Mouse (Mus musculus): ENCODE measurements at regions not wholly inside any gene's neighbourhood (a gene's known extent, or its start where the extent isn't known, plus 50 kb on each side); places are given as distances from the start of the nearest gene placed in this dataset.

DNA sequence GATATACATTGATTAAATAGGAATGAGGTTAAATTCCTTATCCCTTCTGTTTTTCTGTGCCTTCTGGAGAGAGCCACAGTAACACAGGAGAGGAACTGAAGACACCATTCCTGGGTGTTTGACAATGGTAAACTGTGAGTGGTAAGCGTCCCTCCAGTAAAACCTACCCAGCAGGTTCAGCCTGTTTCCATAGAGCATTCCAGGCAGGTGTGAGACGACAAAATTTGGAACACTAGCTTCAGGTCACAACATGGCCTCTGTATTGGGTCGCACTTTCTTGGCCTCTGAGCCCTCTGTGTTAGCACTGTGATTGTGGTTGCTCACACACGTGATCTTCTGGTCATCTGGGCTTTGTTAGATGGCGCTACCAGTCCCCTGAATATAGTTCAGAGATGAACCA lies 73.4 kb downstream of the Cd24a start:
- H3K27ac ChIP-seq (replicated peaks in 1 of 2; ENCODE audit: control insufficient read depth in 1 of 2, insufficient read depth in 1 of 2, low read depth in 2 of 2, low read length in 2 of 2), result no peak overlapping the region
- 78% methylated on average over 5 of the region's 5 CpGs for WGBS
- H3K9me3 ChIP-seq (ENCODE audit: control insufficient read depth, low read length), result no peaks in the 10 kb centered on the region
- no peak overlapping the region for H3K9ac ChIP-seq (ENCODE audit: low read length)
- peaks cover 9 to 19% of the 10 kb centered on the region in 2 experiments for H3K4me1 ChIP-seq (ENCODE audit: control insufficient read depth in 2 of 2, insufficient read depth in 2 of 2, low read length in 2 of 2)
- H3K4me3 ChIP-seq (ENCODE audit: control insufficient read depth in 1 of 2, insufficient read depth in 1 of 2, low read depth in 1 of 2, low read length in 2 of 2), result no peak overlapping the region
- ATAC-seq (ENCODE audit: insufficient number of reproducible peaks, insufficient read depth, low FRiP score, low read depth), result no peak
- H3K27me3 ChIP-seq (ENCODE audit: control insufficient read depth, insufficient read depth, low read length), result no peaks in the 10 kb centered on the region
- H3K4me2 ChIP-seq (ENCODE audit: low read length), result no peak overlapping the region
- H3K36me3 ChIP-seq (ENCODE audit: control insufficient read depth, insufficient read depth, low read length), result no peaks in the 10 kb centered on the region

DNA sequence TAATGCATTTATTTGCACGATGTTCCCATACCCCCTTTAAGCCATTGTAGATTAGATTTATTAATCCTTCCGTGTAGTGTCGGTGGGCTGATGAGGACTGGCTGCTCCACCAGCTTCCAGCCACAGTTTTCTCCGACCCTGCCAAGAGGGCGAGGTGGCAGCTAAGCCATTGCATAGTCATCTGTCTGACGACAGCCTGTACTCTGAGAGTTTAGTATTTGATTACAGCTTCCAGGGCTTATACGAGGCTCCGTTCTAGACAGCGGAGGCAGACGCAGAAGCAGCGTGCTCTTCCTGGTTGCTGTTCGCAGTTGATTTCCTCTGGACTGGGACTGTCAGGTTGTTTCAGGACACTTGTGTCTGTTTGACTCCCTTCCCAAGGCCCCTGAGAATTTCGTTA lies 73.8 kb downstream of the Cd24a start:
- Histone ChIP-seq H3K36me3 (ENCODE audit: control insufficient read depth, insufficient read depth, low read length) (no peaks in the 10 kb centered on the region), H3K27ac (replicated peaks in 1 of 2; ENCODE audit: control insufficient read depth in 1 of 2, insufficient read depth in 1 of 2, low read depth in 2 of 2, low read length in 2 of 2) (no peak overlapping the region), H3K4me2 (ENCODE audit: low read length) (no peak overlapping the region), H3K9ac (ENCODE audit: low read length) (no peak overlapping the region), H3K27me3 (ENCODE audit: control insufficient read depth, insufficient read depth, low read length) (no peaks in the 10 kb centered on the region), H3K4me3 (ENCODE audit: control insufficient read depth in 1 of 2, insufficient read depth in 1 of 2, low read depth in 1 of 2, low read length in 2 of 2) (no peak overlapping the region), H3K4me1 (ENCODE audit: control insufficient read depth in 2 of 2, insufficient read depth in 2 of 2, low read length in 2 of 2) (peaks cover 9 to 17% of the 10 kb centered on the region in 2 experiments), H3K9me3 (ENCODE audit: control insufficient read depth, low read length) (no peaks in the 10 kb centered on the region)
- no peak for ATAC-seq (ENCODE audit: insufficient number of reproducible peaks, insufficient read depth, low FRiP score, low read depth)
- 73% methylated on average over 13 of the region's 13 CpGs for WGBS

DNA sequence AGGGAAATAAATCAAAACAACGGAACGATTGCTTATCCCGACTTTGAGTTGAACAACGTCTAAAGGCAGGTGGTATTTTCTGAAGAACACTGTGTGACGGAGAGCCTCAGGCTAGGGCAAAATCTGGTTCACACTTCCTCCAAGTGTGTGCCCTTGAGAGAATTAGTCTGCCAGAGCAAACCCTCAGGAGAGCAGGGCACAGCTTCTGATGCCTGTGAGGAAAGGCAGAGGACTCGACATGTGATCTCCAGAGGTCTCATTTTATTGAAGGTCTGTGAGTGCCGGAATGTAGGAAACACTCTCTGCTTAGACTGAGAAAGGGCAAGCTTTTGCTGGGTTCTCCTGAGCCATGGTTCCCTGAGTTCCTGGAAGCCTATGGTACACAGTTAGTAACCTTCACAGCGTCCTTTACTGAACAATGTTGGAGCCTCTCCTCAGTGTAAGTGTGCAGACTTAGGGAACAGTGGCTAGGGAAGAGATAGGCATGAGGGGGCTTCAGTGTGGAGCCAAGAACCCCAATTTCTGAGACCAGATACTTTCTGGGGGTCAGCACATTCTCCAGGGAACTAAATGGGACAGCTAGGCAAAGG lies 77.1 kb downstream of the Cd24a start:
- Histone ChIP-seq H3K4me2 (ENCODE audit: low read length) (peak overlapping the region; percentile 16; the same call in 1 of the 2 replicates), H3K27me3 (ENCODE audit: control insufficient read depth, insufficient read depth, low read length) (no peaks in the 10 kb centered on the region), H3K4me1 (ENCODE audit: control insufficient read depth in 2 of 2, insufficient read depth in 2 of 2, low read length in 2 of 2) (peaks cover 9 to 12% of the 10 kb centered on the region in 2 experiments), H3K36me3 (ENCODE audit: control insufficient read depth, insufficient read depth, low read length) (no peaks in the 10 kb centered on the region), H3K4me3 (ENCODE audit: control insufficient read depth in 1 of 2, insufficient read depth in 1 of 2, low read depth in 1 of 2, low read length in 2 of 2) (no peak overlapping the region), H3K9me3 (ENCODE audit: control insufficient read depth, low read length) (no peaks in the 10 kb centered on the region), H3K27ac (replicated peaks in 1 of 2; ENCODE audit: control insufficient read depth in 1 of 2, insufficient read depth in 1 of 2, low read depth in 2 of 2, low read length in 2 of 2) (peak overlapping the region; percentile 28 to 60), H3K9ac (ENCODE audit: low read length) (peak overlapping the region; percentile 17; the same call in 1 of the 2 replicates)
- ATAC-seq (ENCODE audit: insufficient number of reproducible peaks, insufficient read depth, low FRiP score, low read depth), result no peak
- 27% methylated on average over 8 of the region's 8 CpGs for WGBS

DNA sequence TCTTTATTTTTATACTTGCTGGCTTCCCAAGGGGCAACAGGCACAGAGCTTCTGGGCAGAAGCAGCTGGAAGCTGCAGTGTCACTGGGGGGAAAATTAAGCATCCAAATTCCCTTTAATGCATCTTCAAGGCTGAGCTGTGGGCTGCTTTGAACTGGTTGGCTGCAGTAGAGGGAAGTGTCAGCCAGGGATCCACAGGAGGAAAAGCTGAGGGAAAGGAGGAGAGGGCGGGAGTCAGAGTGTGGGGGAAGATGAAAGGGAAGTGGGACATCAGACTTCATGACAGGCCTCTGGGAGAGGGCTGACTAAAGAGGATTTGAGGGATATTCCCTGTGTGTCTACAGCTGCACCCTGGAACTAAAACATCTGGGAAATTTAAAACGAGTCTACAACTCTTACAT lies 77.6 kb downstream of the Cd24a start:
- no peaks in the 10 kb centered on the region for H3K9me3 ChIP-seq (ENCODE audit: control insufficient read depth, low read length)
- no peak overlapping the region for H3K4me2 ChIP-seq (ENCODE audit: low read length)
- H3K9ac ChIP-seq (ENCODE audit: low read length), result no peak overlapping the region
- H3K36me3 ChIP-seq (ENCODE audit: control insufficient read depth, insufficient read depth, low read length), result no peaks in the 10 kb centered on the region
- H3K27ac ChIP-seq (replicated peaks in 1 of 2; ENCODE audit: control insufficient read depth in 1 of 2, insufficient read depth in 1 of 2, low read depth in 2 of 2, low read length in 2 of 2), result peak overlapping the region in 1 of 2 experiments; percentile 60; a peak in 1 of 4 replicates
- ATAC-seq (ENCODE audit: insufficient number of reproducible peaks, insufficient read depth, low FRiP score, low read depth), result no peak
- WGBS, result 45% methylated on average over 2 of the region's 2 CpGs
- H3K27me3 ChIP-seq (ENCODE audit: control insufficient read depth, insufficient read depth, low read length), result no peaks in the 10 kb centered on the region
- H3K4me1 ChIP-seq (ENCODE audit: control insufficient read depth in 2 of 2, insufficient read depth in 2 of 2, low read length in 2 of 2), result peaks cover 9 to 12% of the 10 kb centered on the region in 2 experiments
- H3K4me3 ChIP-seq (ENCODE audit: control insufficient read depth in 1 of 2, insufficient read depth in 1 of 2, low read depth in 1 of 2, low read length in 2 of 2), result no peak overlapping the region

DNA sequence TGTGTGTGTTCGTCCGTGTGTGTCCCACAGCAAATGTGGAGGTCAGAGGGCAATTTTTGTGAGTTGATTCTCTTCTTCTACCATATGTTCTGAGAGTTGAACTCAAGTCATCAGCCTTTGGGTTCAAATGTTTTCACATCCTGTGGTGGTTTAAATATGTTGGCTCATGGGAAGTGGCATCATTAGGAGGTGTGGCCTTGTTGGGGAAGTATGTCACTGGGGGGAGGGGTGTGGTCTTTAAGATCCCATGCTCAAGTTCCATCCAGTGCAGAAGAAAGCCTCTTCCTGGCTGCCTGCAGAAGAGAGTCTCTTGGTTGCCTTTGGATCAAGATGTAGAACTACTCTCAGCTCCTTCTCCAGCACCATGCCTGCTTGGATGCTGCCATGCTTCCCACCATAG lies 78.1 kb downstream of the Cd24a start:
- Histone ChIP-seq H3K36me3 (ENCODE audit: control insufficient read depth, insufficient read depth, low read length) (no peaks in the 10 kb centered on the region), H3K9me3 (ENCODE audit: control insufficient read depth, low read length) (no peaks in the 10 kb centered on the region), H3K27ac (replicated peaks in 1 of 2; ENCODE audit: control insufficient read depth in 1 of 2, insufficient read depth in 1 of 2, low read depth in 2 of 2, low read length in 2 of 2) (no peak overlapping the region), H3K27me3 (ENCODE audit: control insufficient read depth, insufficient read depth, low read length) (no peaks in the 10 kb centered on the region), H3K4me2 (ENCODE audit: low read length) (no peak overlapping the region), H3K4me3 (ENCODE audit: control insufficient read depth in 1 of 2, insufficient read depth in 1 of 2, low read depth in 1 of 2, low read length in 2 of 2) (no peak overlapping the region), H3K9ac (ENCODE audit: low read length) (no peak overlapping the region), H3K4me1 (ENCODE audit: control insufficient read depth in 2 of 2, insufficient read depth in 2 of 2, low read length in 2 of 2) (peaks cover 9 to 12% of the 10 kb centered on the region in 2 experiments)
- no peak for ATAC-seq (ENCODE audit: insufficient number of reproducible peaks, insufficient read depth, low FRiP score, low read depth)
- 79% methylated on average over 2 of the region's 2 CpGs for WGBS

DNA sequence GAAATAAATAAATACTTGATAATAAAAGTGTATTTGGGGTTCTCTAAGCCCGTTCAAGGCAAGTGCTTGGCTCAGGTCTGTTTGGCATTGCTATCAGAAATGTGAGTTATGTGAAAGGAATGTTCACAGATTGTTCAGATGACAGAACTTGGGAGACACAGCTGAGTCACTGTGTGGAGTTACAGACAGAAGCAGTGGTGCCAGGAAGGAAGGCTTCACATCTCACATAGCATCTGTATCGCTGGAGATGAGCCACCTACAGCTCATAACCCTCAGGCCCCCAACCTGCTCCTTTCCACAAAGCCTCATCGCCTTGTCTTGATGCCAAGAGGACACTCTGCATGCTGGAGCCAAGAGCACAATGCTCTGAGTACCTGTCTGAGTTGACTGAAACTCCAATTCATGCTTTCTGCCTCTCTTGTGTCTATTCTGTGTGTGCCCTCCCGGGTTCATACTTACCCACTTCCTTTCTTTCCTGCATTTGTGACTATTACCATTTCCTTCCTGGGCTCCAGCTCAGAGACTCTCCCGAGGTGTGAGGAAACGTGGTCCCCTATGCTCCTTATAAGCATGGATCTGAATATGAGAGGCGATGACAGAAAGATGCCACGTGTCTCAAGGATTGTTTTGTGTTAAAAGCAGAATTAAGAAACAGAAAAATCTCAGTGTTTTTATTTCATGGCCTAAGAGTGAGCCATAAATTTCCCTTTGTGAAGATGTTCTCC lies 79.6 kb downstream of the Cd24a start:
- no peak overlapping the region; a peak in 1 of 4 replicates for H3K27ac ChIP-seq (replicated peaks in 1 of 2; ENCODE audit: control insufficient read depth in 1 of 2, insufficient read depth in 1 of 2, low read depth in 2 of 2, low read length in 2 of 2)
- peaks cover 9 to 12% of the 10 kb centered on the region in 2 experiments for H3K4me1 ChIP-seq (ENCODE audit: control insufficient read depth in 2 of 2, insufficient read depth in 2 of 2, low read length in 2 of 2)
- no peak overlapping the region for H3K9ac ChIP-seq (ENCODE audit: low read length)
- no peaks in the 10 kb centered on the region for H3K36me3 ChIP-seq (ENCODE audit: control insufficient read depth, insufficient read depth, low read length)
- H3K4me2 ChIP-seq (ENCODE audit: low read length), result no peak overlapping the region
- H3K27me3 ChIP-seq (ENCODE audit: control insufficient read depth, insufficient read depth, low read length), result no peaks in the 10 kb centered on the region
- WGBS, result 65% methylated on average over 8 of the region's 8 CpGs
- no peak for ATAC-seq (ENCODE audit: insufficient number of reproducible peaks, insufficient read depth, low FRiP score, low read depth)
- H3K9me3 ChIP-seq (ENCODE audit: control insufficient read depth, low read length), result no peaks in the 10 kb centered on the region
- H3K4me3 ChIP-seq (ENCODE audit: control insufficient read depth in 1 of 2, insufficient read depth in 1 of 2, low read depth in 1 of 2, low read length in 2 of 2), result no peak overlapping the region

DNA sequence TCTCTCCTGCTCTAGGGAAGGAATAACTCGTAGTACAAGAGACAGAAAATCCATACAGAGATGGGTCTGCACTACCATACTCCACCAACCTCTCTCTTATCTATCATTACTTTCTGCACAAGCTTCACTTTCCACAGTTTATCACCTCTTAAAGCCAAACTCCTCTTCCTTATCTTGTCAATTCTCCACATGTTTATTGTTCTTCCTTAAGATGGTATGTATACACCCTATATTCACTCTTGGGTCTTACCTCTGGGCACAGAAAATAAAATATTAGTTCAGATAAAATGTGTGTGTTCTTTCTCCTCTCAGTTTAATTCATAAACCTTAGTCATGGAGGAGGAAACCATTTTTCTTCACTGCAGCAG lies 80.1 kb downstream of the Cd24a start:
- Histone ChIP-seq H3K4me1 (ENCODE audit: control insufficient read depth in 2 of 2, insufficient read depth in 2 of 2, low read length in 2 of 2) (peaks cover 9 to 12% of the 10 kb centered on the region in 2 experiments), H3K4me3 (ENCODE audit: control insufficient read depth in 1 of 2, insufficient read depth in 1 of 2, low read depth in 1 of 2, low read length in 2 of 2) (no peak overlapping the region), H3K27me3 (ENCODE audit: control insufficient read depth, insufficient read depth, low read length) (no peaks in the 10 kb centered on the region), H3K27ac (replicated peaks in 1 of 2; ENCODE audit: control insufficient read depth in 1 of 2, insufficient read depth in 1 of 2, low read depth in 2 of 2, low read length in 2 of 2) (no peak overlapping the region), H3K4me2 (ENCODE audit: low read length) (no peak overlapping the region), H3K9ac (ENCODE audit: low read length) (no peak overlapping the region), H3K9me3 (ENCODE audit: control insufficient read depth, low read length) (no peaks in the 10 kb centered on the region), H3K36me3 (ENCODE audit: control insufficient read depth, insufficient read depth, low read length) (no peaks in the 10 kb centered on the region)
- no peak for ATAC-seq (ENCODE audit: insufficient number of reproducible peaks, insufficient read depth, low FRiP score, low read depth)
- 80% methylated on average over 1 of the region's 1 CpGs for WGBS
